Mouse (Mus musculus) small intestine, adult 2 months (tissue): ENCODE results near the gene Adipor1. TPM values are rescaled to one million over a fixed set of nuclear protein-coding genes. Genes with fewer than 3 reads are reported as not detected.
"Not testable (repeated sequence)": the region's sequence is repeated elsewhere in the genome, so short reads cannot be mapped to it uniquely, and the experiment has no call there.

Experiments used
- H3K27ac ChIP-seq: fragments of 200-500 bp; 2 replicates; pipeline ENCODE4 v1.5.1; 2012; ENCODE audit warnings: low read depth, low read length, control low read depth, inconsistent platforms; ENCODE audit not compliant: insufficient read depth
- H3K27me3 ChIP-seq: fragments of 200-500 bp; 2 replicates; pipeline ENCODE4 v1.6.1; 2012; ENCODE audit warnings: mild to moderate bottlenecking, moderate library complexity, low read length, inconsistent platforms; ENCODE audit not compliant: control insufficient read depth, insufficient read depth
- H3K36me3 ChIP-seq: fragments of 200-500 bp; 2 replicates; pipeline ENCODE4 v1.6.1; 2012; ENCODE audit warnings: mild to moderate bottlenecking, low read length, control low read depth, inconsistent platforms; ENCODE audit not compliant: control insufficient read depth, insufficient read depth
- H3K4me1 ChIP-seq: fragments of 200-500 bp; 2 replicates; pipeline ENCODE4 v1.6.1; 2012; ENCODE audit warnings: low read length, inconsistent platforms, mixed read lengths; ENCODE audit not compliant: control insufficient read depth, insufficient read depth, insufficient read length
- H3K4me3 ChIP-seq: fragments of 200-500 bp; 2 replicates; pipeline ENCODE4 v1.5.1; 2012; ENCODE audit warnings: low read depth, mild to moderate bottlenecking, control low read depth, inconsistent platforms, low read length, moderate library complexity
- CTCF ChIP-seq: fragments of 200-500 bp; IDR thresholded peaks from 2 replicates; pipeline ENCODE4 v1.5.1; 2012; ENCODE audit warnings: low read depth, mild to moderate bottlenecking, control low read depth, inconsistent platforms, low read length, moderate library complexity, mixed read lengths; ENCODE audit not compliant: insufficient replicate concordance, insufficient read length; ENCODE audit errors: extremely low read depth
- POLR2A ChIP-seq: fragments of 200-500 bp; IDR thresholded peaks from 2 replicates; pipeline ENCODE4 v1.6.1; 2012; ENCODE audit warnings: low read depth, mild to moderate bottlenecking, control low read depth, inconsistent platforms, low read length, moderate library complexity
- WGBS: fragments of 180-500 bp; shearing (Covaris S2); methylation state at CpG from one replicate; pipeline ENCODE4 v1.1.7; 2018; 5-methylcytosine and 5-hydroxymethylcytosine counted together
- polyA plus RNA-seq: library from polyadenylated mRNA; depleted of rRNA; stranded (reverse); fragments of >200 nt; gene quantifications from 2 replicates; pipeline ENCODE4 v1.2.3, GENCODE M21; 2012

Gene Adipor1
- polyA plus RNA-seq, 1 experiment, result 97.7 TPM

GRCm38 (mm10) chr1:134419751-134420458 lies 4.7 kb downstream of the Adipor1 start:
- Histone ChIP-seq H3K27ac (peak overlapping the region; percentile 73), H3K36me3 (peaks cover 18% of the 10 kb centered on the region), H3K27me3 (no peaks in the 10 kb centered on the region), H3K4me1 (peaks cover 32% of the 10 kb centered on the region), H3K4me3 (no peak overlapping the region)
- 14% methylated on average over 5 of the region's 5 CpGs for WGBS
- TF ChIP-seq CTCF (no peak), POLR2A (no peak)

GRCm38 (mm10) chr1:134423911-134424310 lies 8.7 kb downstream of the Adipor1 start:
- Histone ChIP-seq H3K4me1 (peaks cover 27% of the 10 kb centered on the region), H3K36me3 (peaks cover 55% of the 10 kb centered on the region), H3K4me3 (no peak overlapping the region), H3K27ac (no peak overlapping the region), H3K27me3 (no peaks in the 10 kb centered on the region)
- 59% methylated on average over 10 of the region's 10 CpGs for WGBS
- TF ChIP-seq CTCF (no peak), POLR2A (no peak)

GRCm38 (mm10) chr1:134426289-134426688 lies 11.1 kb downstream of the Adipor1 start:
- H3K27ac ChIP-seq, result no peak overlapping the region
- no peak for TF ChIP-seq POLR2A
- no peak for TF ChIP-seq CTCF
- H3K4me1 ChIP-seq, result peaks cover 5% of the 10 kb centered on the region
- H3K4me3 ChIP-seq, result no peak overlapping the region
- H3K27me3 ChIP-seq, result no peaks in the 10 kb centered on the region
- peaks cover 72% of the 10 kb centered on the region for H3K36me3 ChIP-seq
- WGBS, result 66% methylated on average over 5 of the region's 5 CpGs

- H3K36me3 ChIP-seq, result peaks cover 43% of the 10 kb centered on the region
- no peak overlapping the region for H3K27ac ChIP-seq
- no peaks in the 10 kb centered on the region for H3K27me3 ChIP-seq
- H3K4me1 ChIP-seq, result no peaks in the 10 kb centered on the region
- no peak overlapping the region for H3K4me3 ChIP-seq
- 79% methylated on average over 10 of the region's 10 CpGs for WGBS
- TF ChIP-seq CTCF (no peak), POLR2A (no peak)
Measured at GRCm38 (mm10) chr1:134433002-134433401, 17.8 kb downstream of the Adipor1 start.

GRCm38 (mm10) chr1:134433473-134433872 lies 18.3 kb downstream of the Adipor1 start:
- H3K4me3 ChIP-seq, result no peak overlapping the region
- 76% methylated on average over 4 of the region's 4 CpGs for WGBS
- TF ChIP-seq CTCF (no peak), POLR2A (no peak)
- no peaks in the 10 kb centered on the region for H3K4me1 ChIP-seq
- no peaks in the 10 kb centered on the region for H3K27me3 ChIP-seq
- H3K36me3 ChIP-seq, result peaks cover 39% of the 10 kb centered on the region
- no peak overlapping the region for H3K27ac ChIP-seq

- Histone ChIP-seq H3K36me3 (peaks cover 24% of the 10 kb centered on the region), H3K4me3 (no peak overlapping the region), H3K27ac (no peak overlapping the region), H3K27me3 (no peaks in the 10 kb centered on the region), H3K4me1 (no peaks in the 10 kb centered on the region)
- WGBS, result 43% methylated on average over 4 of the region's 4 CpGs
- TF ChIP-seq CTCF (peak; percentile 48; the same call in 1 of the 2 replicates), POLR2A (no peak)
Measured at GRCm38 (mm10) chr1:134435414-134435813, 20.2 kb downstream of the Adipor1 start.

- Histone ChIP-seq H3K27ac (no peak overlapping the region), H3K4me3 (no peak overlapping the region), H3K36me3 (no peaks in the 10 kb centered on the region), H3K4me1 (peaks cover 3% of the 10 kb centered on the region; the same call in 1 of the 2 replicates), H3K27me3 (no peaks in the 10 kb centered on the region)
- 54% methylated on average over 6 of the region's 6 CpGs for WGBS
- TF ChIP-seq CTCF (no peak), POLR2A (no peak)
Measured at GRCm38 (mm10) chr1:134440437-134440836, 25.3 kb downstream of the Adipor1 start.

GRCm38 (mm10) chr1:134441737-134442136 lies 26.6 kb downstream of the Adipor1 start:
- WGBS, result 93% methylated on average over 8 of the region's 10 CpGs
- not testable (repeated sequence) for H3K27ac ChIP-seq, H3K4me3 ChIP-seq, H3K4me1 ChIP-seq, H3K36me3 ChIP-seq, H3K27me3 ChIP-seq
